Mouse (Mus musculus): ENCODE measurements around the gene B4galt5.

B4galt5 gene

DNA sequence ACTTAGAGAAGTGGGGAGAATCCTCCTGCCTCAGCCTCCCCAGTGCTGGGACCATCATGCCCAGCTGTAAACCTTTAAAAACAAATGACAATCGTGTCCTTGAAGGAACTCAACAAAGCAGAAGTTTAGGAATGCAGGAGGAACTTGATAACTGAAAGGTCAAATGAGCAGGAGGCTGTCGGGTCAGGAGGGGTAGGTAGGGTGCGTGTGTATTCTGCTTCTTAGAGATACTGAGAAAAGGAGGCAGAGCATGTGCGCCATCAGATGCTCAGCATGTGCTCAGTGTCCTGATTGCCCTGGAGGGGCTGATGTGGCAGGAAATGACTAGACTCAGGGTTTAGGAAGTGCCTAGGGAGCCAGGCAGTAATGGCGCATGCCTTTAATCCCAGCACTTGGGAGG, 95.5 kb downstream of the B4galt5 start:
- no peak for DNase-seq (ENCODE audit: extremely low spot score)

DNA sequence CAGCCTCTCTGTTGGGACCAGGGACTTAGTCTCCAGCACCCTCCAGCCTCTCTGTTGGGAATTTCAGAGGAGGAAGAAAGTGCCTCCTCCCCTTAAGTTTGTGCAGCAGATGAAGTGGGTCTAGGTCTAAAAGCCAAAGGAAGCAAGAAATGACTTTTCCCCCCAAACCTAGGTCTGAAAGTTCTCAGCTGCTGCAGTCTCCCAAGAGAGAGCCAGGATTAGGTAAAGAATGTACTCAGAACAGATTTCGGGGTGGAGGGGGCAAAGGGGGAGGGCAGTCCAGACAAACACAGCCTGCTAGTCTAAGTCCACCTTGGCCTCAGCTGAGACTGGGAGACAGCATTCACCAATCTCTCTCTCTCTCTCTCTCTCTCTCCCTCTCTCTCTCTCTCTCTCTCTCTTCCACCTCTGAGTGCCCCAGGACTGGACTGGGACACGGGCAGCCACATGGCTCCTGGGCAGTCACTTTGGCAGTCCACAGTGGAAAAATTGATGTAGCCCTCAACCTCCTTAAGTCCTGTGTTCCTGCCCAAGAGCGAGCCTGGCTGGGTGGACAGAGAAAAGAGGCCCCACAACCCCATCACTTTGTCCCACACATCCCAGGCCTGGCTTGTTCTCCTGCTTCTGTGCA, 96.8 kb downstream of the B4galt5 start:
- no peak for DNase-seq (ENCODE audit: extremely low spot score)

DNA sequence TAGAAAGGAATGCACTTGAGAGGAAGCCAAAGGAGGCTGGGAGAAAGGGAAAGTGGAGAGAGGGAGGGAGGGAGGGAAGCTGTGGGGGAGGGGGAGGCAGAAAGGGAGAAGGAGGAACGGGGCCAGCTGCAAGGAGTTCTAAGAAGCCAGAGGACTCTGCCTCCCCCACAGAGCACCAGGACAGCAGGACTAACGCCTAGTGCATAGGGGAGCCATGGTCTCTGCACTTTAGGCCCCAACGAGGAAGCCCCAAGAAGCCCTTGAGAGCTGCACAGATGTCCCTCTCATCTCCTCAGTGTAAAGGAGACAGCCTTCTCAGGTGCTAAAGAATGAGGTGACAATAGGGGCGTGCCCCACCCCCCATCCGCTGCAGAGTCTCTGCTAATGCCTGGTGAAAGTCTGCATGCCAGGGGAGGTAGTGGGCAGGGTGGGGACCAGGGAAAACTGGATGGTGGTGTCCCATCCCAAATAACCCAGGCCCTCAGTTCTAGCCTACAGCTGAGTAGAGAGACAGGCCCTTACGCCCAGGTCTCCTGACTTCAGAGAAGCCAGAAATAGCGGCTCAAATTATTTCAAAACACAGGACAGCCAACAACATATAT, 98.1 kb downstream of the B4galt5 start:
- no peak for DNase-seq (ENCODE audit: extremely low spot score)

DNA sequence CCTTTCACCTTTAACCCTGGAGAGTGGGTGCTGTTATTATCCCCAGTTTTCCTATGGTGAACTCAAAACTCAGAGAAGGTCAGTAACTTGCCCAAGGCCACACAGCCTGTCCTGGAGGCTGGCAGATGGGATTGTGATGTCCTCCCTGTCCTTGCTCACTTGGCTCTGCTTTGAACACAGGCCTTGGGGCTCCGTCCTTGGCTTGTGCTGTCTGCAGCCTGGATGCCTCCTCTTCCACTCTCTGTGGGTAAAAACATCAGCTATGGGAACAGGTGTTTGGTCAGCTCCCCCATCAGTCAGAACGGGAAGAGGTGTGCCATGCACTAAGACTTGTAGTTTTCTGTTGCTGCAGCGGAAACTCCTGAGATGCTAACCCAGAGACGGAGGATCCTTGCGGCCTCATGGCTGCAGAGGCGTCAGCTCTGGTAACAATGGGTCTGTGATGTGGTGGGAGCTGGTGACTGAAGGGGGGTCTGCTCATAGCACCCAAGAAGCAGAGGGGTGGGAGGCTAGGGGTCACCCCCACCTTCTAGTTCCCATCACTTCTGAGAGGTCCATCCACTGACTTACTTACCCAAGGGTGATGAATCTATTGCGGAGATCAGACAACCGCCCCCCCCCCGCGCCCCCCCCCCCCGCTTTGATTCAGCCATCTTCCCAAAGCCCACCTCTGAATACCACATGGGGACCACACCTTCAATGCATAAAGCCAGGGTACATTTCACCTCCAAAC, 98.8 kb downstream of the B4galt5 start:
- no peak for DNase-seq (ENCODE audit: extremely low spot score)

DNA sequence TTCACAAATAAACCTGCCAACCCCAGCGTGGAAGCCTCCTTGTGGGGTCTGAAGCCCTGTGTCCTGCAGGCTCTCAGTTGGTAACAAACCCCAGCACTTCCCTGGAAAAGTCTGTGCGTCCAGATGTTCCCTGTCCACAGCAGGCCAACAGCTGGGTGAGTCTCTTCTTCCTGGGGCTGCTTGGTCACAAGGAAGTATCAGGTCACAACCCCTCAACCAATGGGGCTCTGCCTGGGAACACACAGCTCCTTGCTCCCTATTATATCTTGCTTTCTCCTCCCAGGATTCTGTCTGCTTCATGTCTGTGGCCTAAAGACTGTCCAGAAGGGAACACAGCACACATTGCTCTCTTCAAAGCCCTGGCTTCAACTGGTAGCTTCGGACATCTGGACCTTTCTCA, 99.4 kb downstream of the B4galt5 start:
- no peak for DNase-seq (ENCODE audit: extremely low spot score)
